Mouse (Mus musculus) cerebellum, adult (tissue): Measurements from ENCODE around the gene Isyna1.

ENCODE experiments used
- ATAC-seq: cut with Nextera tagmentation; 2 replicates; pipeline ENCODE4 v1.9.2; 2017; ENCODE audit warnings: mild to moderate bottlenecking, moderate library complexity, mixed read lengths; ENCODE audit not compliant: insufficient number of reproducible peaks, low FRiP score, low TSS enrichment

Isyna1 gene

GRCm38 (mm10) chr8:70593961-70594609 lies at the start of gene Isyna1:
Isyna1 (plus strand) TSS chr8:70594373.
- ATAC-seq = no peak

- no peak for ATAC-seq
Observed at GRCm38 (mm10) chr8:70546412-70546811, 47.8 kb upstream of the Isyna1 start.

- no peak for ATAC-seq
Observed at GRCm38 (mm10) chr8:70547762-70548161, 46.4 kb upstream of the Isyna1 start.

- no peak for ATAC-seq
Observed at GRCm38 (mm10) chr8:70549412-70550184, 44.6 kb upstream of the Isyna1 start.

- ATAC-seq = no peak
Observed at GRCm38 (mm10) chr8:70551558-70552161, 42.5 kb upstream of the Isyna1 start.

- ATAC-seq = no peak
Observed at GRCm38 (mm10) chr8:70552836-70553235, 41.3 kb upstream of the Isyna1 start.

GRCm38 (mm10) chr8:70553740-70554139 lies 40.4 kb upstream of the Isyna1 start:
- ATAC-seq = peak; percentile 68

- no peak for ATAC-seq
Observed at GRCm38 (mm10) chr8:70555079-70555747, 39.0 kb upstream of the Isyna1 start.

- no peak for ATAC-seq
Observed at GRCm38 (mm10) chr8:70558334-70558733, 35.8 kb upstream of the Isyna1 start.

GRCm38 (mm10) chr8:70558983-70559382 lies 35.2 kb upstream of the Isyna1 start:
- no peak for ATAC-seq

GRCm38 (mm10) chr8:70560096-70560495 lies 34.1 kb upstream of the Isyna1 start:
- peak; percentile 62; the same call in 1 of the 2 replicates for ATAC-seq

- ATAC-seq = no peak
Observed at GRCm38 (mm10) chr8:70560564-70560963, 33.6 kb upstream of the Isyna1 start.

GRCm38 (mm10) chr8:70561357-70561756 lies 32.8 kb upstream of the Isyna1 start:
- no peak for ATAC-seq

GRCm38 (mm10) chr8:70561809-70562535 lies 32.2 kb upstream of the Isyna1 start:
- no peak for ATAC-seq

- ATAC-seq = no peak
Observed at GRCm38 (mm10) chr8:70562802-70563201, 31.4 kb upstream of the Isyna1 start.

- no peak for ATAC-seq
Observed at GRCm38 (mm10) chr8:70563763-70564387, 30.3 kb upstream of the Isyna1 start.

GRCm38 (mm10) chr8:70564696-70565235 lies 29.4 kb upstream of the Isyna1 start:
- no peak for ATAC-seq

- ATAC-seq = no peak
Observed at GRCm38 (mm10) chr8:70565561-70565960, 28.6 kb upstream of the Isyna1 start.

GRCm38 (mm10) chr8:70570360-70570759 lies 23.8 kb upstream of the Isyna1 start:
- no peak for ATAC-seq
